Mouse (Mus musculus) testis, adult 2 months (tissue): ENCODE results near the gene Eepd1. TPM values are rescaled to one million over a fixed set of nuclear protein-coding genes. Genes with fewer than 3 reads are reported as not detected.

ENCODE experiments used
- H3K27ac ChIP-seq: fragments of 200-500 bp; 2 replicates; pipeline ENCODE4 v1.5.1; 2012; ENCODE audit warnings: low read depth, low read length; ENCODE audit not compliant: control insufficient read depth, insufficient read depth
- H3K27me3 ChIP-seq: fragments of 200-500 bp; 2 replicates; pipeline ENCODE4 v1.6.1; 2012; ENCODE audit warnings: mild to moderate bottlenecking, low read length, moderate library complexity; ENCODE audit not compliant: control insufficient read depth, insufficient read depth
- H3K36me3 ChIP-seq: fragments of 200-500 bp; 2 replicates; pipeline ENCODE4 v1.6.1; 2012; ENCODE audit warnings: mild to moderate bottlenecking, low read length; ENCODE audit not compliant: control insufficient read depth, insufficient read depth
- H3K4me1 ChIP-seq: fragments of 200-500 bp; 2 replicates; pipeline ENCODE4 v1.6.1; 2012; ENCODE audit warnings: low read length; ENCODE audit not compliant: control insufficient read depth, insufficient read depth
- H3K4me3 ChIP-seq: fragments of 200-500 bp; 2 replicates; pipeline ENCODE4 v1.5.1; 2012; ENCODE audit warnings: low read depth, mild to moderate bottlenecking, low read length, moderate library complexity, mixed read lengths; ENCODE audit not compliant: control insufficient read depth
- CTCF ChIP-seq: fragments of 200-500 bp; IDR thresholded peaks from 2 replicates; pipeline ENCODE4 v1.5.1; 2012; ENCODE audit warnings: low read depth, mild to moderate bottlenecking, inconsistent platforms, low read length, moderate library complexity; ENCODE audit not compliant: control insufficient read depth, insufficient read depth, insufficient replicate concordance
- POLR2A ChIP-seq: fragments of 200-500 bp; IDR thresholded peaks from 2 replicates; pipeline ENCODE4 v1.6.1; 2012; ENCODE audit warnings: low read depth, mild to moderate bottlenecking, inconsistent platforms, low read length, moderate library complexity; ENCODE audit not compliant: control insufficient read depth
- polyA plus RNA-seq: library from polyadenylated mRNA; depleted of rRNA; stranded (reverse); fragments of >200 nt; gene quantifications from 2 replicates; pipeline ENCODE4 v1.2.3, GENCODE M21; 2012

Eepd1 gene
- polyA plus RNA-seq, 1 experiment = 3.4 TPM

- H3K4me3 ChIP-seq = no peak overlapping the region
- H3K36me3 ChIP-seq = no peaks in the 10 kb centered on the region
- no peak overlapping the region for H3K27ac ChIP-seq
- H3K27me3 ChIP-seq = no peaks in the 10 kb centered on the region
- TF ChIP-seq POLR2A = no peak
- no peak for TF ChIP-seq CTCF
- H3K4me1 ChIP-seq = peaks cover 13% of the 10 kb centered on the region
Measured at GRCm38 (mm10) chr9:25483931-25484618, 2.7 kb downstream of the Eepd1 start.

GRCm38 (mm10) chr9:25484619-25484986 lies 3.3 kb downstream of the Eepd1 start:
- no peaks in the 10 kb centered on the region for H3K27me3 ChIP-seq
- no peaks in the 10 kb centered on the region for H3K36me3 ChIP-seq
- no peak overlapping the region for H3K27ac ChIP-seq
- no peak for TF ChIP-seq CTCF
- TF ChIP-seq POLR2A = no peak
- peaks cover 13% of the 10 kb centered on the region for H3K4me1 ChIP-seq
- no peak overlapping the region for H3K4me3 ChIP-seq

GRCm38 (mm10) chr9:25485006-25485405 lies 3.7 kb downstream of the Eepd1 start:
- Histone ChIP-seq H3K4me1 (peaks cover 13% of the 10 kb centered on the region), H3K27ac (no peak overlapping the region), H3K36me3 (no peaks in the 10 kb centered on the region), H3K27me3 (no peaks in the 10 kb centered on the region), H3K4me3 (no peak overlapping the region)
- TF ChIP-seq POLR2A = no peak
- TF ChIP-seq CTCF = no peak

- no peak overlapping the region for H3K27ac ChIP-seq
- H3K4me3 ChIP-seq = no peak overlapping the region
- TF ChIP-seq POLR2A = no peak
- TF ChIP-seq CTCF = no peak
- no peaks in the 10 kb centered on the region for H3K36me3 ChIP-seq
- H3K4me1 ChIP-seq = peaks cover 13% of the 10 kb centered on the region
- no peaks in the 10 kb centered on the region for H3K27me3 ChIP-seq
Measured at GRCm38 (mm10) chr9:25485406-25485805, 4.1 kb downstream of the Eepd1 start.

- H3K27me3 ChIP-seq = no peaks in the 10 kb centered on the region
- TF ChIP-seq CTCF (no peak), POLR2A (no peak)
- H3K4me3 ChIP-seq = no peak overlapping the region
- H3K4me1 ChIP-seq = peaks cover 13% of the 10 kb centered on the region
- H3K27ac ChIP-seq = no peak overlapping the region
- no peaks in the 10 kb centered on the region for H3K36me3 ChIP-seq
Measured at GRCm38 (mm10) chr9:25486246-25486807, 5.0 kb downstream of the Eepd1 start.

GRCm38 (mm10) chr9:25487446-25488110 lies 6.2 kb downstream of the Eepd1 start:
- H3K4me1 ChIP-seq = peaks cover 5% of the 10 kb centered on the region; the same call in 1 of the 2 replicates
- H3K27ac ChIP-seq = no peak overlapping the region
- H3K4me3 ChIP-seq = no peak overlapping the region
- TF ChIP-seq CTCF = no peak
- TF ChIP-seq POLR2A = no peak
- no peaks in the 10 kb centered on the region for H3K27me3 ChIP-seq
- H3K36me3 ChIP-seq = no peaks in the 10 kb centered on the region

GRCm38 (mm10) chr9:25488581-25488980 lies 7.2 kb downstream of the Eepd1 start:
- Histone ChIP-seq H3K4me3 (no peak overlapping the region), H3K36me3 (no peaks in the 10 kb centered on the region), H3K27ac (no peak overlapping the region), H3K4me1 (no peaks in the 10 kb centered on the region; the same call in 1 of the 2 replicates), H3K27me3 (no peaks in the 10 kb centered on the region)
- TF ChIP-seq CTCF = no peak
- TF ChIP-seq POLR2A = no peak
